In the genomic region with DNA sequence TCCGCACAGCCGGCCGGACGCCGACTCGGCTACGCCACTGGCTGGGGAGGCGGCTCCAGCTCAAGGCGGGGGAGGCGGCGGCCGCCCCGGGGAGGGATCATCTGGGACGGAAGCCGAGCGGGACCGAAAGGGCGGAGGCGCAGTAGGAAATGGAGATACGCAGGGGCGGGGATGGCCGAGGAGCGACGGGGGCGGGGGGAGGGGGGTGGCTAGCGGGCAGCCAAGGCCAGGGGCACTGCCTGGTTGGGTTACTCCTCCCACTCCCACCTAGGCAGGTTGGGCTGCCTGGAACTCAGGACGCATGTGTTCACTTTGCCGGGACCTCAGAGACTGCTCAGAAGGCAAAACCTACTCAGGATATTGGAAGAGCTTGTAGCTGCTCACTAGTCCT, we compare ENCODE assay signal across 7 mouse cellular contexts. TPM values are rescaled to one million over a fixed set of nuclear protein-coding genes. Genes with fewer than 3 reads are reported as not detected.
A peak's percentile ranks its signal among the peaks of the same experiment; 100 is the strongest.
DNase-seq lines count a peak whose midpoint lies in the region; ATAC-seq and TF ChIP-seq lines count a peak whose summit lies in the region.

A gene (minus strand): TSS at position 152 of the 391 bp plus-strand sequence.

- peak; percentile 41 for TF ChIP-seq POLR2A in kidney, adult 2 months (IDR thresholded peaks at IDR 0.05; ENCODE audit: low read depth, low read length)
- TF ChIP-seq POLR2A in spleen, adult 2 months (IDR thresholded peaks at IDR 0.05; ENCODE audit: low read depth, low read length): peak; percentile 63; the same call in 1 of the 2 replicates

- H3K9me3 ChIP-seq in embryonic facial prominence, embryonic 11.5 days (replicated peaks; ENCODE audit: control insufficient read depth, low read length): no peaks in the 10 kb centered on the region
- no peaks in the 10 kb centered on the region for H3K9me3 ChIP-seq in limb, embryonic 12.5 days
- no peaks in the 10 kb centered on the region for H3K9me3 ChIP-seq in midbrain, embryonic 15.5 days

- no peak for TF ChIP-seq CTCF in kidney, adult 2 months (conservative IDR thresholded peaks at IDR 0.05; ENCODE audit: insufficient read depth, insufficient read length, low read depth, low read length)
- TF ChIP-seq CTCF in spleen, adult 2 months (IDR thresholded peaks at IDR 0.05; ENCODE audit: extremely low read depth, insufficient read depth, insufficient read length, insufficient replicate concordance): no peak

- peak within 1 kb of the TSS; percentile 56 for H3K4me2 ChIP-seq in embryonic facial prominence, embryonic 11.5 days (ENCODE audit: low read depth, low read length)
- peak within 1 kb of the TSS; percentile 54 for H3K4me2 ChIP-seq in limb, embryonic 12.5 days
- peak within 1 kb of the TSS; percentile 68 for H3K4me2 ChIP-seq in midbrain, embryonic 15.5 days

- peak; percentile 99 for DNase-seq in adrenal gland, postnatal 14 days
- peak; percentile 91 for DNase-seq in embryonic facial prominence, embryonic 11.5 days (ENCODE audit: low spot score)
- peak; percentile 100 for DNase-seq in heart, adult 11 months
- DNase-seq in kidney, adult 2 months: peak; percentile 97
- DNase-seq in spleen, adult 2 months (ENCODE audit: low read depth in 1 of 2, low spot score in 2 of 2): peak; percentile 57 to 91

- no peaks in the 10 kb centered on the region for H3K4me1 ChIP-seq in embryonic facial prominence, embryonic 11.5 days (ENCODE audit: control insufficient read depth, insufficient read depth, low read length)
- peaks cover 22% of the 10 kb centered on the region for H3K4me1 ChIP-seq in kidney, adult 2 months (ENCODE audit: control insufficient read depth, insufficient read depth, low read length)
- peaks cover 17% of the 10 kb centered on the region for H3K4me1 ChIP-seq in limb, embryonic 12.5 days (replicated peaks)
- H3K4me1 ChIP-seq in midbrain, embryonic 15.5 days: peaks cover 25% of the 10 kb centered on the region
- no peaks in the 10 kb centered on the region; the same call in 1 of the 2 replicates for H3K4me1 ChIP-seq in spleen, adult 2 months (ENCODE audit: control insufficient read depth, insufficient read depth, insufficient read length)

- H3K4me3 ChIP-seq in embryonic facial prominence, embryonic 11.5 days (ENCODE audit: low read depth, low read length): peak within 1 kb of the TSS; percentile 90
- peak within 1 kb of the TSS; percentile 96 for H3K4me3 ChIP-seq in kidney, adult 2 months (ENCODE audit: insufficient read depth, low read depth, low read length)
- peak within 1 kb of the TSS; percentile 91 for H3K4me3 ChIP-seq in limb, embryonic 12.5 days (replicated peaks)
- H3K4me3 ChIP-seq in midbrain, embryonic 15.5 days: peak within 1 kb of the TSS; percentile 63
- peak within 1 kb of the TSS; percentile 80 for H3K4me3 ChIP-seq in spleen, adult 2 months (ENCODE audit: extremely low read depth, insufficient read depth, insufficient read length)

- H3K27me3 ChIP-seq in embryonic facial prominence, embryonic 11.5 days (ENCODE audit: control insufficient read depth, insufficient read depth, low read length): no peaks in the 10 kb centered on the region
- no peaks in the 10 kb centered on the region for H3K27me3 ChIP-seq in kidney, adult 2 months (replicated peaks; ENCODE audit: control insufficient read depth, insufficient read depth, low read length)
- no peaks in the 10 kb centered on the region for H3K27me3 ChIP-seq in limb, embryonic 12.5 days
- H3K27me3 ChIP-seq in midbrain, embryonic 15.5 days (replicated peaks): no peaks in the 10 kb centered on the region
- H3K27me3 ChIP-seq in spleen, adult 2 months (ENCODE audit: control insufficient read depth, insufficient read depth, low read length): no peaks in the 10 kb centered on the region

- H3K9ac ChIP-seq in embryonic facial prominence, embryonic 11.5 days (replicated peaks; ENCODE audit: low read length): peak within 1 kb of the TSS; percentile 79
- peak within 1 kb of the TSS; percentile 91 for H3K9ac ChIP-seq in limb, embryonic 12.5 days (replicated peaks)
- H3K9ac ChIP-seq in midbrain, embryonic 15.5 days: peak within 1 kb of the TSS; percentile 70

- H3K27ac ChIP-seq in embryonic facial prominence, embryonic 11.5 days (replicated peaks; ENCODE audit: low read depth, low read length): peak within 1 kb of the TSS; percentile 70
- peak within 1 kb of the TSS; percentile 82 for H3K27ac ChIP-seq in kidney, adult 2 months (ENCODE audit: insufficient read depth, low read depth, low read length)
- peak within 1 kb of the TSS; percentile 82 for H3K27ac ChIP-seq in limb, embryonic 12.5 days
- peak within 1 kb of the TSS; percentile 77 for H3K27ac ChIP-seq in midbrain, embryonic 15.5 days
- H3K27ac ChIP-seq in spleen, adult 2 months (ENCODE audit: insufficient read depth, low read length): peak within 1 kb of the TSS; percentile 56

- ATAC-seq in embryonic facial prominence, embryonic 11.5 days (replicated peaks; ENCODE audit: insufficient number of reproducible peaks, low FRiP score, low TSS enrichment, low read depth): peak; percentile 95
- peak; percentile 94 for ATAC-seq in limb, embryonic 12.5 days (ENCODE audit: insufficient number of reproducible peaks, insufficient read depth, low FRiP score, low TSS enrichment, low read depth)
- peak; percentile 97 for ATAC-seq in midbrain, embryonic 15.5 days (replicated peaks)

- H3K36me3 ChIP-seq in embryonic facial prominence, embryonic 11.5 days (replicated peaks; ENCODE audit: control insufficient read depth, insufficient read depth, low read depth, low read length): no peaks in the 10 kb centered on the region
- no peaks in the 10 kb centered on the region; the same call in 1 of the 2 replicates for H3K36me3 ChIP-seq in kidney, adult 2 months (ENCODE audit: control insufficient read depth, insufficient read depth, low read length)
- peaks cover 7% of the 10 kb centered on the region; the same call in 1 of the 2 replicates for H3K36me3 ChIP-seq in limb, embryonic 12.5 days
- no peaks in the 10 kb centered on the region for H3K36me3 ChIP-seq in midbrain, embryonic 15.5 days (replicated peaks)
- no peaks in the 10 kb centered on the region for H3K36me3 ChIP-seq in spleen, adult 2 months (ENCODE audit: control insufficient read depth, insufficient read depth, low read length)

- 1% methylated on average over 24 of the region's 28 CpGs for WGBS in embryonic facial prominence, embryonic 11.5 days
- under 1% methylated on average over 28 of the region's 28 CpGs for WGBS in kidney, adult 2 months
- WGBS in limb, embryonic 12.5 days: 1% methylated on average over 19 of the region's 28 CpGs
- under 1% methylated on average over 28 of the region's 28 CpGs for WGBS in midbrain, embryonic 15.5 days
- WGBS in spleen, adult 2 months: under 1% methylated on average over 26 of the region's 28 CpGs

RNA-seq across cellular contexts. Expression of the gene that starts here (rescaled TPM):
- 52.9 and 56.7 TPM in 2 replicates for total RNA-seq in adrenal gland, postnatal 14 days (2021)
- 23.1 TPM in 2 replicates for polyA plus RNA-seq in embryonic facial prominence, embryonic 11.5 days (2014; fragmentation: Nextera tagmentation; extraction: Ambion mirVana)
- polyA plus RNA-seq in kidney, adult 2 months (2012; rRNA removed): 12.6 and 14.6 TPM in 2 replicates
- 21.4 and 22.4 TPM in 2 replicates for polyA plus RNA-seq in limb, embryonic 12.5 days (2016; fragmentation: Nextera tagmentation; extraction: Ambion mirVana)
- polyA plus RNA-seq in midbrain, embryonic 15.5 days (2015; fragmentation: Nextera tagmentation; extraction: Ambion mirVana): 30.5 and 32.7 TPM in 2 replicates
- polyA plus RNA-seq in spleen, adult 2 months (2012; rRNA removed): 7.7 and 8.5 TPM in 2 replicates

Comparison
In these comparisons a context has a peak if more than half of its experiments do, and no peak if none do; other contexts are left out.
1. Peak in every context shown above with its lines: DNase-seq, ATAC-seq, H3K4me3 ChIP-seq and H3K27ac ChIP-seq.